Mouse (Mus musculus) stomach, embryonic 15.5 days (tissue): ENCODE results near the gene Dnmt1. TPM values are rescaled to one million over a fixed set of nuclear protein-coding genes. Genes with fewer than 3 reads are reported as not detected.
"Not testable (repeated sequence)": the region's sequence is repeated elsewhere in the genome, so short reads cannot be mapped to it uniquely, and the experiment has no call there.

Source experiments
- ATAC-seq: fragments of 200-750 bp; cut with Nextera tagmentation; 2 replicates; pipeline ENCODE4 v1.8.0; 2017; ENCODE audit warnings: low read depth, moderate number of reproducible peaks, moderate TSS enrichment; ENCODE audit not compliant: insufficient read depth, low FRiP score
- H3K27ac ChIP-seq: fragments of 300-500 bp; sonication (generic); 2 replicates; pipeline ENCODE4 v1.5.1; 2015; ENCODE audit warnings: mild to moderate bottlenecking, inconsistent platforms
- H3K27me3 ChIP-seq: fragments of 300-500 bp; sonication (generic); replicated peaks from 2 replicates; pipeline ENCODE4 v1.6.1; 2015; ENCODE audit warnings: inconsistent platforms
- H3K36me3 ChIP-seq: fragments of 300-500 bp; sonication (generic); 2 replicates; pipeline ENCODE4 v1.6.1; 2015; ENCODE audit warnings: inconsistent platforms
- H3K4me1 ChIP-seq: fragments of 300-500 bp; sonication (generic); 2 replicates; pipeline ENCODE4 v1.6.1; 2015; ENCODE audit warnings: inconsistent platforms
- H3K4me2 ChIP-seq: fragments of 300-500 bp; sonication (generic); 2 replicates; pipeline ENCODE4 v1.6.1; 2015; ENCODE audit warnings: mild to moderate bottlenecking, inconsistent platforms
- H3K4me3 ChIP-seq: fragments of 300-500 bp; sonication (generic); replicated peaks from 2 replicates; pipeline ENCODE4 v1.5.1; 2015; ENCODE audit warnings: inconsistent platforms
- H3K9ac ChIP-seq: fragments of 300-500 bp; sonication (generic); 2 replicates; pipeline ENCODE4 v1.6.1; 2015; ENCODE audit warnings: inconsistent platforms
- H3K9me3 ChIP-seq: fragments of 300-500 bp; sonication (generic); 2 replicates; pipeline ENCODE4 v1.6.1; 2016; ENCODE audit warnings: inconsistent platforms
- WGBS: fragments of 180-500 bp; shearing (Covaris S2); methylation state at CpG from one replicate; pipeline ENCODE4 v1.1.7; 2015; 5-methylcytosine and 5-hydroxymethylcytosine counted together
- polyA plus RNA-seq: library from polyadenylated mRNA; unstranded; fragments of >200 nt; fragmentation: Nextera tagmentation; extraction: Ambion mirVana; gene quantifications from 2 replicates; pipeline ENCODE4 v1.2.1, GENCODE M21; 2015

Dnmt1 gene
- 74.7 and 76.0 TPM in 2 replicates for polyA plus RNA-seq

GRCm38 (mm10) chr9:20959430-20959938 lies at the start of gene Dnmt1:
Gene Dnmt1 (minus strand): TSS chr9:20959888.
- 88% methylated on average over 2 of the region's 2 CpGs for WGBS

GRCm38 (mm10) chr9:21008007-21008406 lies 48.3 kb upstream of the Dnmt1 start:
- no peak for ATAC-seq
- Histone ChIP-seq H3K4me2 (no peak overlapping the region), H3K27me3 (no peaks in the 10 kb centered on the region), H3K27ac (no peak overlapping the region), H3K36me3 (peaks cover 29% of the 10 kb centered on the region), H3K9ac (no peak overlapping the region), H3K9me3 (no peaks in the 10 kb centered on the region), H3K4me3 (no peak overlapping the region), H3K4me1 (peaks cover 10% of the 10 kb centered on the region; the same call in 1 of the 2 replicates)
- WGBS: 81% methylated on average over 7 of the region's 7 CpGs

More at GRCm38 (mm10) chr9:20959430-20959938, at the start of gene Dnmt1:
- Histone ChIP-seq H3K36me3 (no peaks in the 10 kb centered on the region), H3K4me3 (no peak within 1 kb of the TSS), H3K4me2 (no peak within 1 kb of the TSS), H3K27me3 (no peaks in the 10 kb centered on the region), H3K9ac (no peak within 1 kb of the TSS), H3K9me3 (no peaks in the 10 kb centered on the region), H3K4me1 (no peaks in the 10 kb centered on the region), H3K27ac (no peak within 1 kb of the TSS)
- ATAC-seq: no peak

GRCm38 (mm10) chr9:21007313-21007952 lies 47.7 kb upstream of the Dnmt1 start:
- Histone ChIP-seq H3K9ac (no peak overlapping the region), H3K9me3 (no peaks in the 10 kb centered on the region), H3K4me1 (peaks cover 10% of the 10 kb centered on the region; the same call in 1 of the 2 replicates), H3K4me2 (no peak overlapping the region), H3K36me3 (peaks cover 29% of the 10 kb centered on the region), H3K27me3 (no peaks in the 10 kb centered on the region), H3K27ac (no peak overlapping the region), H3K4me3 (no peak overlapping the region)
- no peak for ATAC-seq
- 94% methylated on average over 10 of the region's 10 CpGs for WGBS

- Histone ChIP-seq H3K9me3 (no peaks in the 10 kb centered on the region), H3K4me3 (peak within 1 kb of the TSS; percentile 72), H3K4me1 (peaks cover 9% of the 10 kb centered on the region), H3K36me3 (peaks cover 21% of the 10 kb centered on the region; the same call in 1 of the 2 replicates), H3K27ac (peak within 1 kb of the TSS; percentile 78), H3K4me2 (peak within 1 kb of the TSS; percentile 90), H3K27me3 (no peaks in the 10 kb centered on the region), H3K9ac (peak within 1 kb of the TSS; percentile 51)
- WGBS: under 1% methylated on average over 72 of the region's 72 CpGs
- ATAC-seq: peak; percentile 85
Measured at GRCm38 (mm10) chr9:21002627-21003551, 43.2 kb upstream of the Dnmt1 start, which contains the start of gene Mrpl4. Gene Mrpl4 (plus strand): TSS chr9:21002738.

GRCm38 (mm10) chr9:21002270-21002626 lies 42.6 kb upstream of the Dnmt1 start:
- peaks cover 9% of the 10 kb centered on the region for H3K4me1 ChIP-seq
- peak overlapping the region; percentile 72 for H3K4me3 ChIP-seq
- H3K27me3 ChIP-seq: no peaks in the 10 kb centered on the region
- H3K27ac ChIP-seq: peak overlapping the region; percentile 78
- WGBS: 11% methylated on average over 7 of the region's 7 CpGs
- H3K36me3 ChIP-seq: peaks cover 17% of the 10 kb centered on the region; the same call in 1 of the 2 replicates
- peak overlapping the region; percentile 51; the same call in 1 of the 2 replicates for H3K9ac ChIP-seq
- no peaks in the 10 kb centered on the region for H3K9me3 ChIP-seq
- peak; percentile 7; the same call in 1 of the 2 replicates for ATAC-seq
- peak overlapping the region; percentile 90 for H3K4me2 ChIP-seq

- Histone ChIP-seq H3K4me3 (no peak overlapping the region), H3K27me3 (no peaks in the 10 kb centered on the region), H3K4me1 (peaks cover 9% of the 10 kb centered on the region), H3K4me2 (no peak overlapping the region), H3K9me3 (no peaks in the 10 kb centered on the region), H3K27ac (no peak overlapping the region), H3K36me3 (peaks cover 13% of the 10 kb centered on the region; the same call in 1 of the 2 replicates), H3K9ac (no peak overlapping the region)
- 50% methylated on average over 6 of the region's 6 CpGs for WGBS
- ATAC-seq: no peak
Measured at GRCm38 (mm10) chr9:21001651-21002200, 42.0 kb upstream of the Dnmt1 start.

- H3K4me2 ChIP-seq: no peak overlapping the region
- ATAC-seq: no peak
- no peaks in the 10 kb centered on the region for H3K27me3 ChIP-seq
- H3K27ac ChIP-seq: no peak overlapping the region
- no peaks in the 10 kb centered on the region for H3K9me3 ChIP-seq
- H3K4me1 ChIP-seq: peaks cover 9% of the 10 kb centered on the region
- H3K4me3 ChIP-seq: no peak overlapping the region
- peaks cover 5% of the 10 kb centered on the region; the same call in 1 of the 2 replicates for H3K36me3 ChIP-seq
- H3K9ac ChIP-seq: no peak overlapping the region
Measured at GRCm38 (mm10) chr9:21000811-21001210, 41.1 kb upstream of the Dnmt1 start.

GRCm38 (mm10) chr9:20998337-20998736 lies 38.6 kb upstream of the Dnmt1 start:
- not testable (repeated sequence) for H3K27me3 ChIP-seq, H3K4me3 ChIP-seq, H3K9ac ChIP-seq, H3K36me3 ChIP-seq, H3K9me3 ChIP-seq, H3K4me2 ChIP-seq, H3K4me1 ChIP-seq, ATAC-seq, H3K27ac ChIP-seq
- WGBS: 57% methylated on average over 1 of the region's 1 CpGs

GRCm38 (mm10) chr9:20997065-20997464 lies 37.4 kb upstream of the Dnmt1 start:
- 82% methylated on average over 8 of the region's 8 CpGs for WGBS

GRCm38 (mm10) chr9:20995069-20995468 lies 35.4 kb upstream of the Dnmt1 start:
- H3K36me3 ChIP-seq: no peaks in the 10 kb centered on the region
- H3K9ac ChIP-seq: no peak overlapping the region
- H3K27me3 ChIP-seq: no peaks in the 10 kb centered on the region
- no peak overlapping the region for H3K4me3 ChIP-seq
- H3K27ac ChIP-seq: no peak overlapping the region
- H3K9me3 ChIP-seq: no peaks in the 10 kb centered on the region
- no peak overlapping the region for H3K4me2 ChIP-seq
- ATAC-seq: no peak
- WGBS: 68% methylated on average over 3 of the region's 3 CpGs
- 0 out of 2 replicates have a peak, but pooled peaks cover 12% of the 10 kb centered on the region for H3K4me1 ChIP-seq

More at GRCm38 (mm10) chr9:20997065-20997464, 37.4 kb upstream of the Dnmt1 start:
- no peak overlapping the region for H3K9ac ChIP-seq
- 0 out of 2 replicates have a peak, but pooled peaks cover 7% of the 10 kb centered on the region for H3K4me1 ChIP-seq
- H3K27ac ChIP-seq: no peak overlapping the region
- no peak overlapping the region for H3K4me3 ChIP-seq
- ATAC-seq: no peak
- H3K36me3 ChIP-seq: no peaks in the 10 kb centered on the region
- no peak overlapping the region for H3K4me2 ChIP-seq
- H3K27me3 ChIP-seq: no peaks in the 10 kb centered on the region
- H3K9me3 ChIP-seq: no peaks in the 10 kb centered on the region

GRCm38 (mm10) chr9:20993165-20993898 lies 33.6 kb upstream of the Dnmt1 start:
- 34% methylated on average over 5 of the region's 5 CpGs for WGBS
- Histone ChIP-seq H3K4me2 (0 out of 2 replicates have a peak overlapping the region, but pooled peaks have one; percentile 0), H3K4me3 (no peak overlapping the region), H3K9ac (no peak overlapping the region), H3K9me3 (no peaks in the 10 kb centered on the region), H3K36me3 (no peaks in the 10 kb centered on the region), H3K27ac (peak overlapping the region; percentile 57), H3K27me3 (no peaks in the 10 kb centered on the region), H3K4me1 (0 out of 2 replicates have a peak, but pooled peaks cover 12% of the 10 kb centered on the region)
- ATAC-seq: peak; percentile 63; the same call in 1 of the 2 replicates
